Mouse (Mus musculus) lung, postnatal 0 days (tissue): Measurements from ENCODE around the gene Rsrc1. TPM values are rescaled to one million over a fixed set of nuclear protein-coding genes. Genes with fewer than 3 reads are reported as not detected.

ENCODE experiments used
- ATAC-seq: fragments of 200-750 bp; cut with Nextera tagmentation; 2 replicates; pipeline ENCODE4 v1.8.0; 2017; ENCODE audit warnings: moderate library complexity
- DNase-seq: peaks from one replicate; pipeline ENCODE4 v3.0.0-alpha.2; 2016; ENCODE audit warnings: low spot score
- H3K27ac ChIP-seq: fragments of 300-500 bp; sonication (generic); 2 replicates; pipeline ENCODE4 v1.5.1; 2014; ENCODE audit warnings: antibody characterized with exemption, mild to moderate bottlenecking, low read length, mixed read lengths
- H3K27me3 ChIP-seq: fragments of 300-500 bp; sonication (generic); replicated peaks from 2 replicates; pipeline ENCODE4 v1.6.1; 2014; ENCODE audit warnings: low read length, mixed read lengths; ENCODE audit not compliant: insufficient read depth
- H3K36me3 ChIP-seq: fragments of 300-500 bp; sonication (generic); 2 replicates; pipeline ENCODE4 v1.6.1; 2014; ENCODE audit warnings: low read length, mixed read lengths; ENCODE audit not compliant: insufficient read depth
- H3K4me1 ChIP-seq: fragments of 300-500 bp; sonication (generic); 2 replicates; pipeline ENCODE4 v1.6.1; 2014; ENCODE audit warnings: antibody characterized with exemption, low read depth, low read length, mixed read lengths; ENCODE audit not compliant: insufficient read depth
- H3K4me2 ChIP-seq: fragments of 300-500 bp; sonication (generic); replicated peaks from 2 replicates; pipeline ENCODE4 v1.6.1; 2014; ENCODE audit warnings: low read depth, mild to moderate bottlenecking, low read length, moderate library complexity, mixed read lengths
- H3K4me3 ChIP-seq: fragments of 300-500 bp; sonication (generic); 2 replicates; pipeline ENCODE4 v1.5.1; 2014; ENCODE audit warnings: low read depth, low read length
- H3K9ac ChIP-seq: fragments of 300-500 bp; sonication (generic); replicated peaks from 2 replicates; pipeline ENCODE4 v1.6.1; 2014; ENCODE audit warnings: low read depth, mild to moderate bottlenecking
- H3K9me3 ChIP-seq: fragments of 300-500 bp; sonication (generic); 2 replicates; pipeline ENCODE4 v1.6.1; 2016; ENCODE audit warnings: low read length, mixed read lengths
- CTCF ChIP-seq: IDR thresholded peaks from 2 replicates; pipeline ENCODE4 v1.5.1; 2016; ENCODE audit warnings: antibody characterized with exemption, mild to moderate bottlenecking
- EP300 ChIP-seq: IDR thresholded peaks from 2 replicates; pipeline ENCODE4 v1.6.1; 2016; ENCODE audit warnings: antibody characterized with exemption, mild to moderate bottlenecking, control low read depth
- WGBS: fragments of 180-500 bp; shearing (Covaris S2); extraction: QIAGEN DNeasy Blood & Tissue Kit; methylation state at CpG from one replicate; pipeline ENCODE4 v1.1.7; 2014; 5-methylcytosine and 5-hydroxymethylcytosine counted together
- polyA plus RNA-seq: library from polyadenylated mRNA; unstranded; fragments of >200 nt; fragmentation: Nextera tagmentation; extraction: Ambion mirVana; gene quantifications from 2 replicates; pipeline ENCODE4 v1.2.1, GENCODE M21; 2015

Gene Rsrc1
- polyA plus RNA-seq, 1 experiment from 2014 or later = 15.7 TPM

DNA sequence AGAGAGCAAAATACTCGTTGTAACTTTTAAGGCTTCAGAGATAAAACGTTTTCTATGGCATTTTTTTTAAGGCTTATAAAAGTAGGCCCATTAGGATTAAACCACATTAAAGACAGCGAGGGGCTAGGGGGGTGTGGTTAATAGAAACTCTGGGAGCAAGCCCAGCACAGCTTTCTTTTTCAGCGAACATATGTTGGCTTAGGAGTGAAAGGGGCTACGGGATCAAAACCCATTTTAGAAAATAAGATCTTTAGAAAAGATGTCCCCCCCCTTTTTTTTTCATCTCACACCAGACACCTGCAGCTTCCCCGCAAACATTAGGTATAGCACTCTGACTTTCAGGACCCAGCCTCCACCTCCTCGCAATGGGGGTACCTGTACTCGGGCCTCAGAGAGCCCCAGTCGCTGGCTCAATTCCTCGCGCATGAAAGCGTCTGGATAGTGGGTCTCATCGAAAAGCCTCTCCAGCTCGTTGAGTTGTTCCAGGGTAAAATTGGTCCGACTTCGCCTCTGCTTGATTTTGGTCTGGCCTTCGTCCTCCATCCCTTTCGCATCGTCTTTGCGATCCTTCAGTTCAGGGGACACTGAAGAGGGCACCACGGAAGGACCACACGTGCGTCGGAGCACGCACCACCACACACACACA is 3.3 kb upstream of the Rsrc1 start:
- Histone ChIP-seq H3K36me3 (no peaks in the 10 kb centered on the region), H3K4me2 (no peak overlapping the region), H3K4me3 (no peak overlapping the region), H3K27ac (no peak overlapping the region), H3K9me3 (no peaks in the 10 kb centered on the region), H3K9ac (no peak overlapping the region), H3K27me3 (peaks cover 93% of the 10 kb centered on the region), H3K4me1 (peaks cover 10% of the 10 kb centered on the region; the same call in 1 of the 2 replicates)
- DNase-seq = no peak
- no peak for TF ChIP-seq CTCF
- no peak for TF ChIP-seq EP300
- no peak for ATAC-seq
- WGBS = 4% methylated on average over 25 of the region's 25 CpGs

DNA sequence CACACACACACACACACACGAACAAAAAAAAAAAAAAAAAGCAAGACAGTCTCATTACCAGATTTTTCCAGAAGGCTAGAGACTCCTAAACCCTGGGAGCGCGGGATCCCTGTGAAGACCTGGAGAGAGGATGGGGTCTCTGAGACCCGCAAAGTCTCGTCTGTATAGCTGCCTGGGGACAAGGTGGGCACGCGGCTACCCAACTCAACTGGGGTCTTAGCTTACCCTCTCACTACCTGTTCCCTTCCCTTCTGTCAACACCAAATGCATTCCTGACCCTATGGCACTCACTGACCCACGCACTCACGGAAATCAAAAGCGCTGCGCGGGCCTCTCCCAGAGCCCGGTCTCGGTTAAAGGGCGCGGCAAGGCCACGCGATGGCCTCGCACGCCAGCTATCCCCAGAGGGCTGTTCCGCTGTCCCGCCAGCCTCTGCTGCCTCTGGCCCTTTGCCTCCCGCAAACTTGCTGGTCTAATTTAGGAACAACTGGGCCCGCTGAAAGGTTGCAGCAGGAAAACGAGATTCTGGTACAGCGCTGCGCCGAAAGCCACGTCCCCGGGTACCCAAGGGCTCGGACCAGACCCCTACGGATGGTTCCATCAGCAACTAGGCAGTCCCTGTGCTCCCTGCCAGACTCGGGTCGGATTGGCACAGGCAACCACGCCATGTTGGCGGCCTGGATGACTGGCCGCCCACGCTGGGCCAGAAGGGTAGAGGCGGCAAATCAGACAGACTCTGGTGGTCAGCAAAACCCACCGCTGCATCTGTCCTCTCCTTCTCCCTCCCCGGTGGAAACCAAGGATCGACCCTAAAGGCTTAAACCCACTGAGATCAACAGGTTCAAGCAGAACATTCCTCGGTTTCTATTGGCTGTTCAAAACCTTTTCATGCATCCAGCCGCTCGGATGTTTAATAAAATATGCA is 2.5 kb upstream of the Rsrc1 start:
- Histone ChIP-seq H3K36me3 (no peaks in the 10 kb centered on the region), H3K4me3 (no peak overlapping the region), H3K4me2 (no peak overlapping the region), H3K27me3 (peaks cover 91% of the 10 kb centered on the region), H3K9ac (no peak overlapping the region), H3K4me1 (0 out of 2 replicates have a peak, but pooled peaks cover 6% of the 10 kb centered on the region), H3K27ac (no peak overlapping the region), H3K9me3 (no peaks in the 10 kb centered on the region)
- WGBS = 3% methylated on average over 45 of the region's 45 CpGs
- TF ChIP-seq CTCF = no peak
- TF ChIP-seq EP300 = no peak
- DNase-seq (no peak), ATAC-seq (no peak)

DNA sequence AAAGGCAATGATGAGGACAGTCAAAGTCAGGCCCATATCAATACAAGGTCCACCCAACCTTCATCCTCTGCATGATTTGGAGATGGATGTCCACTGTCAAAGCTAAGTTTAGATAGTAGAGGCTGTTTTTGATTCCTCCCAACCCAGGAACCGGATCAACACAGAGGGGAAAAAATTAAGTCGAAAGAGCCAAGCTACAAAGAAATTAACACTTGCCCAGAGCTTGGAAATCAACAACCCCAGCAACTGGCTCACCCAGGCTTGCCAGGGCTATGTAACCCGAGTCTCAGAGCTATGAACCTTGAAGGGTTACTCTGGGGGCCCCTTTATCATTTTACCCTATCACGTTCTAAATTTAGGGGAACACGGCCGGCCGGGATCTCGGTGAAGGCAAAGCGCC is 1.7 kb upstream of the Rsrc1 start:
- H3K27ac ChIP-seq = no peak overlapping the region
- H3K36me3 ChIP-seq = no peaks in the 10 kb centered on the region
- H3K27me3 ChIP-seq = peaks cover 91% of the 10 kb centered on the region
- H3K4me1 ChIP-seq = 0 out of 2 replicates have a peak, but pooled peaks cover 6% of the 10 kb centered on the region
- 4% methylated on average over 9 of the region's 9 CpGs for WGBS
- ATAC-seq (no peak), DNase-seq (no peak)
- H3K9ac ChIP-seq = no peak overlapping the region
- no peak for TF ChIP-seq EP300
- TF ChIP-seq CTCF = no peak
- H3K9me3 ChIP-seq = no peaks in the 10 kb centered on the region
- no peak overlapping the region for H3K4me3 ChIP-seq
- H3K4me2 ChIP-seq = no peak overlapping the region

DNA sequence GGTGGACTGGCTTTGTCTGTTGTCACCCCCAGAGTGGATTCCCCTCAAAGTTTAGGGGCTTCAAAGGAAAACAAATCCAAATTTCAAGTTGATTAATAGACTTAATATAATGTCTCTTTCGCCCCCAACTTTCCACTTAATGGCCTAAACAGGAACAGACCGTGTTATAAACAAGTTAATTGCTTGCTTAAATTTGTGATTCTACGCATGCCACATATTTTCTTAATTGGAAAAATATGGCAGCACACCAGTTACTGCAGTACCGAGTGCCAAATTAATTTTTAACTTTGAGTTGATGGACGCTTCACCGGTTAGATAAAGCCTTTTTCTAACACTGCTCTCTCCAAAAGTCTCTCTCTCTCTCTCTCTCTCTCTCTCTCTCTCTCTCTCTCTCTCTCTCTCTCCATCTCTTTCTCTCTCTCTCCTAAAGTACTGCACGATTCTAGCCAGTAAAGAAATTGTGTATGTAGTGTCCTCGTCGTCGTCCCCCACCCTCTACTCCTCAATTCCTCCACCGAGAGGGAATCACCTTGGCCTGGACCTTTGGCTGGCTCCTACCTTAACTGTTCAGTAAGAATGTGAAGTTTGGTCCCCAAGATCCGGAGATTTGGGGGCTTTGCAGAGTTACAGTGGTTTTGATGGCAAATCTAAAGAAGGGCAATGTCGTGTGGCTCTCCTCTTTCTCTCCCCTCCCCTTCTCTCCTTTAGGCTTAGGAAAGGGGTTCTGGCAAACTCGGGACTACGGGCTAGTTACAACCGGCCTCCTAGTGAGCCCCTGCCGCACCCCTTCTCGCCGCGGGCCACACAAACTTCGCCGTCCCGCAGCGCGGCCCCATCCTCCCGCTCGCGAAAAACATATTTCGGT is 847 bp upstream of the Rsrc1 start:
- Histone ChIP-seq H3K27ac (no peak overlapping the region), H3K4me3 (peak overlapping the region; percentile 40), H3K36me3 (no peaks in the 10 kb centered on the region), H3K4me2 (peak overlapping the region; percentile 61), H3K27me3 (peaks cover 85% of the 10 kb centered on the region), H3K9ac (no peak overlapping the region), H3K9me3 (no peaks in the 10 kb centered on the region), H3K4me1 (peaks cover 9% of the 10 kb centered on the region; the same call in 1 of the 2 replicates)
- ATAC-seq (no peak), DNase-seq (no peak)
- TF ChIP-seq CTCF (no peak), EP300 (no peak)
- WGBS = 2% methylated on average over 29 of the region's 29 CpGs

DNA sequence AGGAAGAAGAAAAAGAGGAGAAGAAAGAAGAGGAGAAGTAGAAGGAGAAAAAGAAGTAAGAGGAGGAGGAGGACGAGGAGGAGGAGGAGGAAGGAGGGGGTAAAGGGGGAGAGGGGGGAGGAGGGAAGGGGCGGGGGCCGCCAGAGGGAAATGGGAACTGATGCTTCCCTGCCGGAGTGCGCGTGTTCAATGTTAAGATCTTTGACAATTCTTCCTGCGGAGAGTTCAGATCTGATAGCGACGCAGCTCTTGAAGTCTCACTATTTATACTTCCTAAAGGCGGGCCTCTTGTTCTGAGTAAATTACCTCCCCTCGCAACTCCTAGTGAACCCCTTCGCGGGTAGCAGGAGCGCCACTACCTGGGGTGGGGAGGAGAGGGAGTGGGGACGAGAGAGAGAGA is 516 bp downstream of the Rsrc1 start, which contains the start of gene Shox2:
Gene Shox2 (minus strand): TSS at position 66 of the 400 bp plus-strand sequence.
- DNase-seq = peak; percentile 33
- Histone ChIP-seq H3K4me1 (peaks cover 9% of the 10 kb centered on the region; the same call in 1 of the 2 replicates), H3K4me2 (peak within 1 kb of the TSS; percentile 61), H3K4me3 (peak within 1 kb of the TSS; percentile 40), H3K36me3 (no peaks in the 10 kb centered on the region), H3K9me3 (no peaks in the 10 kb centered on the region), H3K9ac (no peak within 1 kb of the TSS), H3K27me3 (peaks cover 75% of the 10 kb centered on the region), H3K27ac (no peak within 1 kb of the TSS)
- 0% methylated on average over 13 of the region's 15 CpGs for WGBS
- TF ChIP-seq EP300 (no peak), CTCF (no peak)
- no peak for ATAC-seq
